Mouse (Mus musculus): ENCODE measurements around the gene Dusp27. TPM values are rescaled to one million over a fixed set of nuclear protein-coding genes. Genes with fewer than 3 reads are reported as not detected.

The Dusp27 gene
- polyA plus RNA-seq, 1 experiment from 2014 or later, result 1.1 TPM

- Histone ChIP-seq H3K4me3 (replicated peaks; ENCODE audit: low read length) (no peak overlapping the region), H3K36me3 (replicated peaks; ENCODE audit: control insufficient read depth, insufficient read depth) (no peaks in the 10 kb centered on the region), H3K4me2 (replicated peaks) (no peak overlapping the region), H3K27me3 (ENCODE audit: control insufficient read depth, insufficient read depth, low read length) (no peaks in the 10 kb centered on the region), H3K9ac (no peak overlapping the region), H3K9me3 (ENCODE audit: control insufficient read depth, low read length) (no peaks in the 10 kb centered on the region), H3K4me1 (replicated peaks; ENCODE audit: control insufficient read depth, insufficient read depth, low read length) (0 out of 2 replicates have a peak, but pooled peaks cover under 1% of the 10 kb centered on the region), H3K27ac (no peak overlapping the region)
- DNase-seq (ENCODE audit: low spot score), result no peak
- ATAC-seq (ENCODE audit: low FRiP score), result no peak
- WGBS, result 89% methylated on average over 3 of the region's 3 CpGs
These were observed 33.3 kb downstream of the Dusp27 start for GRCm38 (mm10) chr1:166094462-166094861.

- Histone ChIP-seq H3K4me1 (replicated peaks; ENCODE audit: control insufficient read depth, insufficient read depth, low read length) (peaks cover 12% of the 10 kb centered on the region; the same call in 1 of the 2 replicates), H3K4me2 (replicated peaks) (no peak overlapping the region), H3K27ac (no peak overlapping the region), H3K36me3 (replicated peaks; ENCODE audit: control insufficient read depth, insufficient read depth) (no peaks in the 10 kb centered on the region), H3K9me3 (ENCODE audit: control insufficient read depth, low read length) (no peaks in the 10 kb centered on the region), H3K27me3 (ENCODE audit: control insufficient read depth, insufficient read depth, low read length) (no peaks in the 10 kb centered on the region), H3K9ac (no peak overlapping the region), H3K4me3 (replicated peaks; ENCODE audit: low read length) (no peak overlapping the region)
- DNase-seq (ENCODE audit: low spot score), result no peak
- WGBS, result 97% methylated on average over 2 of the region's 2 CpGs
- ATAC-seq (ENCODE audit: low FRiP score), result no peak
These were observed 37.4 kb downstream of the Dusp27 start for GRCm38 (mm10) chr1:166090306-166090705.

- H3K4me3 ChIP-seq (replicated peaks; ENCODE audit: low read length), result no peak overlapping the region
- H3K9ac ChIP-seq, result no peak overlapping the region
- DNase-seq (ENCODE audit: low spot score) (no peak), ATAC-seq (ENCODE audit: low FRiP score) (peak; percentile 34; the same call in 1 of the 2 replicates)
- H3K9me3 ChIP-seq (ENCODE audit: control insufficient read depth, low read length), result no peaks in the 10 kb centered on the region
- no peak overlapping the region for H3K4me2 ChIP-seq (replicated peaks)
- no peaks in the 10 kb centered on the region for H3K36me3 ChIP-seq (replicated peaks; ENCODE audit: control insufficient read depth, insufficient read depth)
- no peaks in the 10 kb centered on the region for H3K27me3 ChIP-seq (ENCODE audit: control insufficient read depth, insufficient read depth, low read length)
- 40% methylated on average over 4 of the region's 4 CpGs for WGBS
- H3K27ac ChIP-seq, result no peak overlapping the region
- H3K4me1 ChIP-seq (replicated peaks; ENCODE audit: control insufficient read depth, insufficient read depth, low read length), result peaks cover 12% of the 10 kb centered on the region; the same call in 1 of the 2 replicates
These were observed 38.0 kb downstream of the Dusp27 start for GRCm38 (mm10) chr1:166089739-166090138.

DNA sequence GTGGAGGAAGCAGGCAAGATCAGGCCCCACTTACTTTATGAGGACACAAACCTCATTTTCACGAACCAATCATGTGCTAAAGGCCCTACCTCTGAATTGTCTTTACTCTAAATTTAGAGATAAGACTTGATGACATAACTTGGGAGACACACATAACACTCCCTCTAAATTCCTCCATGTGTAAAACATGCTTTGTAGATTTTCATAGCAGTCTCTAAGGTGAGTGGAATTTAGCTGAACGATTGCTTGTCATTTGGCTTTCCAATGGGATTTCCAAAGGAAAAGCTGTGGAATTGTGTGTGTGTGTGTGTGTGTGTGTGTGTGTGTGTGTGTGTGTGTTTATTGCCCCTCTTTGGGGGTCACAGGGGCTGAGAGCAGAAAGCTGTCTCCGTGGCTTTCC, 38.4 kb downstream of the Dusp27 start:
- Histone ChIP-seq H3K9me3 (ENCODE audit: control insufficient read depth, low read length) (no peaks in the 10 kb centered on the region), H3K4me1 (replicated peaks; ENCODE audit: control insufficient read depth, insufficient read depth, low read length) (peaks cover 12% of the 10 kb centered on the region; the same call in 1 of the 2 replicates), H3K4me2 (replicated peaks) (no peak overlapping the region), H3K9ac (no peak overlapping the region), H3K4me3 (replicated peaks; ENCODE audit: low read length) (no peak overlapping the region), H3K27ac (peak overlapping the region; percentile 70), H3K36me3 (replicated peaks; ENCODE audit: control insufficient read depth, insufficient read depth) (no peaks in the 10 kb centered on the region), H3K27me3 (ENCODE audit: control insufficient read depth, insufficient read depth, low read length) (no peaks in the 10 kb centered on the region)
- DNase-seq (ENCODE audit: low spot score) (no peak), ATAC-seq (ENCODE audit: low FRiP score) (no peak)
- WGBS, result 61% methylated on average over 3 of the region's 3 CpGs

- Histone ChIP-seq H3K36me3 (replicated peaks; ENCODE audit: control insufficient read depth, insufficient read depth) (no peaks in the 10 kb centered on the region), H3K4me2 (replicated peaks) (peak overlapping the region; percentile 6; the same call in 1 of the 2 replicates), H3K4me1 (replicated peaks; ENCODE audit: control insufficient read depth, insufficient read depth, low read length) (peaks cover 12% of the 10 kb centered on the region; the same call in 1 of the 2 replicates), H3K27ac (peak overlapping the region; percentile 70), H3K9ac (peak overlapping the region; percentile 25; the same call in 1 of the 2 replicates), H3K4me3 (replicated peaks; ENCODE audit: low read length) (no peak overlapping the region), H3K9me3 (ENCODE audit: control insufficient read depth, low read length) (no peaks in the 10 kb centered on the region), H3K27me3 (ENCODE audit: control insufficient read depth, insufficient read depth, low read length) (no peaks in the 10 kb centered on the region)
- ATAC-seq (ENCODE audit: low FRiP score), result no peak
- 41% methylated on average over 19 of the region's 19 CpGs for WGBS
- peak; percentile 32 for DNase-seq (ENCODE audit: low spot score)
These were observed 39.1 kb downstream of the Dusp27 start for GRCm38 (mm10) chr1:166088446-166089170.

DNA sequence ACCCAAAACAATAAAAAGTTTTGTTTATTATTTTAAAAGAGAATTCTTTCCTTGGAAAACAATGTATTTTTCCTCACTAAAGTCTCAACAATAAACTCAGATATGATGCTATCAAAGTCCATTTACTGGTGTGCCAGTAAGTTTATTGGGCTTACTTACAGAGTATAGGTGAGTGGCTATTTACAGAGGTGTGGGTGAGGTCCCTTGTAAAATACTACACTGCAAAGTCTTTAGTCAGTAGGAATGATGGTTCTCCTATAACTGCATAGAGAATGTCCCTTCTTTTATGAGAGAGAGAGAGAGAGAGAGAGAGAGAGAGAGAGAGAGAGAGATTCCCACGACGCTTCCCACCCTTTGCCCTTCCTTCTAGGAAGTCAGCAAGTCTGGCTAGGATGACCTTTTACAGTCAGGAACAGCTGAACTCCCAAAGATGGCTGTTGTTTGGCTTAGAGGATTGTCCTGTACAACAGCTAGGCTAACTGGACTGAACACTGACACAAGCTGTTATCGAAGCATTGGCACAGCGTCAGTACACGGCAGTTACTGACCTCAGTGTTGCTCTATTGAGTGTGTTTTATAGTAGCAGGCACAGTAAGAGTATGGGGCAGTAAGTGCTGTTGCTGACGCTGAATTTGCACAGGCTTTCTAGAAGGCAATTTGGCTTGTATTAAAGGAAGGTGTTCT, 50.5 kb downstream of the Dusp27 start:
- Histone ChIP-seq H3K36me3 (replicated peaks; ENCODE audit: control insufficient read depth, insufficient read depth) (no peaks in the 10 kb centered on the region), H3K27me3 (ENCODE audit: control insufficient read depth, insufficient read depth, low read length) (no peaks in the 10 kb centered on the region), H3K4me1 (replicated peaks; ENCODE audit: control insufficient read depth, insufficient read depth, low read length) (no peaks in the 10 kb centered on the region), H3K27ac (no peak overlapping the region), H3K4me2 (replicated peaks) (no peak overlapping the region), H3K9ac (no peak overlapping the region), H3K4me3 (replicated peaks; ENCODE audit: low read length) (no peak overlapping the region), H3K9me3 (ENCODE audit: control insufficient read depth, low read length) (no peaks in the 10 kb centered on the region)
- no peak for DNase-seq (ENCODE audit: low spot score)
- WGBS, result 84% methylated on average over 6 of the region's 6 CpGs
- no peak for ATAC-seq (ENCODE audit: low FRiP score)

DNA sequence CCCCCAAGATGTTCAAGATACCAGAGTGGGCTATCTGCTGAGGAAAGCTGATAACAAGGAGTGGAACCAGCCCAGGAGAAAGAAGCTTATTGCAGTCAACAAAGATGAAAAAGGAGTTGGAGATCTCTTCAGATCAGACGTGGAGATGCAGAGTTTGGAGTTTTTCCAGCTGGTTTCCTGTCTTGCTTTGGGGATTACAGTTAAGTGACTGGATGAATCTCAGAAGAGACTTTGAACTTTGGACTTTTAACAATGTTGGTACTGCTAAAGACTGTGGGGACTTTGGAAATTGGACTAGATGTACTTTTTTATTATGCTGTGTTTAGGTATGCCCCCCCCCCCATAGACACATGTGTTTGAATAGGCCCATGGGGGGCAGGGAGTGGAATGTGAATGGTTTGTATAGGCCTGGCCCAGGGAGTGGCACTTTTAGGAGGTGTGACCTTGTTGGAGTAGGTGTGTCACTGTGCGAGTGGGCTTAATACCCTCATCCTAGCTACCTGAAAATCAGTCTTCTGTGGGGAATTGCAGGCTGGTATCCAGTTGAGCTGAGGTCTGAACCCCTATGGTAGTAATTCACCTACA, 59.8 kb downstream of the Dusp27 start:
- Histone ChIP-seq H3K27ac (no peak overlapping the region), H3K4me3 (replicated peaks; ENCODE audit: low read length) (no peak overlapping the region), H3K27me3 (ENCODE audit: control insufficient read depth, insufficient read depth, low read length) (no peaks in the 10 kb centered on the region), H3K4me2 (replicated peaks) (no peak overlapping the region), H3K9ac (no peak overlapping the region), H3K9me3 (ENCODE audit: control insufficient read depth, low read length) (no peaks in the 10 kb centered on the region), H3K4me1 (replicated peaks; ENCODE audit: control insufficient read depth, insufficient read depth, low read length) (no peaks in the 10 kb centered on the region), H3K36me3 (replicated peaks; ENCODE audit: control insufficient read depth, insufficient read depth) (no peaks in the 10 kb centered on the region)
- 86% methylated on average over 2 of the region's 2 CpGs for WGBS
- DNase-seq (ENCODE audit: low spot score) (no peak), ATAC-seq (ENCODE audit: low FRiP score) (no peak)

DNA sequence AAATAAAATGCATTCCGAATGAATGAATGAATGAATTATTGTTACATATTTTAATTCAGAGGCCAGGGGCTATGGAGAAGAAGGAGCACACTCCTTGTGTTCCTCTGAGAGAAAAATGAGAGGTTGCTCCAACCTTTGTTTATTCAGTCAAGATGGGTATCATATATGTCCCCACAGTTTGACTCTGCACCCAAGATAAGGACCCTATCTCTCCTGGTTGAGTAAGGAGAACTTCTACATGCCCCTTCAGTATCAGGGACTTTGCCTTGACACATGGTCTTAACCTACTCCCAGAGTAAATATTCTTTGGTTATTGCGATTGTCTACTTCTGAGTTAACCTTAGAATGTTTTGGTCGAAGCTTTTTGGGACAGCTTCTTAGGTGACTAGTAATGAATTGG, 63.9 kb downstream of the Dusp27 start:
- Histone ChIP-seq H3K27me3 (ENCODE audit: control insufficient read depth, insufficient read depth, low read length) (no peaks in the 10 kb centered on the region), H3K9me3 (ENCODE audit: control insufficient read depth, low read length) (no peaks in the 10 kb centered on the region), H3K27ac (no peak overlapping the region), H3K4me2 (replicated peaks) (no peak overlapping the region), H3K36me3 (replicated peaks; ENCODE audit: control insufficient read depth, insufficient read depth) (no peaks in the 10 kb centered on the region), H3K9ac (no peak overlapping the region), H3K4me1 (replicated peaks; ENCODE audit: control insufficient read depth, insufficient read depth, low read length) (no peaks in the 10 kb centered on the region), H3K4me3 (replicated peaks; ENCODE audit: low read length) (no peak overlapping the region)
- WGBS, result 96% methylated on average over 3 of the region's 3 CpGs
- ATAC-seq (ENCODE audit: low FRiP score) (no peak), DNase-seq (ENCODE audit: low spot score) (no peak)

GRCm38 (mm10) chr1:166061532-166061931, 66.2 kb downstream of the Dusp27 start:
- H3K4me2 ChIP-seq (replicated peaks), result no peak overlapping the region
- no peak overlapping the region for H3K4me3 ChIP-seq (replicated peaks; ENCODE audit: low read length)
- no peak overlapping the region for H3K27ac ChIP-seq
- H3K36me3 ChIP-seq (replicated peaks; ENCODE audit: control insufficient read depth, insufficient read depth), result no peaks in the 10 kb centered on the region
- 47% methylated on average over 3 of the region's 3 CpGs for WGBS
- H3K27me3 ChIP-seq (ENCODE audit: control insufficient read depth, insufficient read depth, low read length), result no peaks in the 10 kb centered on the region
- ATAC-seq (ENCODE audit: low FRiP score) (no peak), DNase-seq (ENCODE audit: low spot score) (no peak)
- H3K9ac ChIP-seq, result no peak overlapping the region
- H3K4me1 ChIP-seq (replicated peaks; ENCODE audit: control insufficient read depth, insufficient read depth, low read length), result no peaks in the 10 kb centered on the region; the same call in 1 of the 2 replicates
- H3K9me3 ChIP-seq (ENCODE audit: control insufficient read depth, low read length), result no peaks in the 10 kb centered on the region

All from hindbrain, embryonic 14.5 days (tissue).